Mouse (Mus musculus): ENCODE results near the gene Zswim3. TPM values are rescaled to one million over a fixed set of nuclear protein-coding genes. Genes with fewer than 3 reads are reported as not detected.

The Zswim3 gene
- 2.5 and 4.1 TPM in 2 replicates for total RNA-seq (2017)

GRCm38 (mm10) chr2:164804533-164805331, at the start of gene Zswim3, which contains the start of gene Acot8:
Gene Zswim3, plus strand, starts transcription at chr2:164805098.
Gene Acot8, minus strand, starts transcription at chr2:164804882.
- ATAC-seq (replicated peaks in 1 of 2; ENCODE audit: insufficient read depth in 1 of 2, low FRiP score in 2 of 2, low TSS enrichment in 1 of 2, low read depth in 1 of 2, poor library complexity in 2 of 2, severe bottlenecking in 2 of 2), result peak; percentile 98

GRCm38 (mm10) chr2:164757841-164758240, 47.1 kb upstream of the Zswim3 start:
- no peak for ATAC-seq (replicated peaks in 1 of 2; ENCODE audit: insufficient read depth in 1 of 2, low FRiP score in 2 of 2, low TSS enrichment in 1 of 2, low read depth in 1 of 2, poor library complexity in 2 of 2, severe bottlenecking in 2 of 2)

- no peak for ATAC-seq (replicated peaks in 1 of 2; ENCODE audit: insufficient read depth in 1 of 2, low FRiP score in 2 of 2, low TSS enrichment in 1 of 2, low read depth in 1 of 2, poor library complexity in 2 of 2, severe bottlenecking in 2 of 2)
These were observed 46.2 kb upstream of the Zswim3 start for GRCm38 (mm10) chr2:164758692-164759091.

GRCm38 (mm10) chr2:164760059-164760833, 44.7 kb upstream of the Zswim3 start:
- no peak for ATAC-seq (replicated peaks in 1 of 2; ENCODE audit: insufficient read depth in 1 of 2, low FRiP score in 2 of 2, low TSS enrichment in 1 of 2, low read depth in 1 of 2, poor library complexity in 2 of 2, severe bottlenecking in 2 of 2)

GRCm38 (mm10) chr2:164761502-164761901, 43.4 kb upstream of the Zswim3 start:
- ATAC-seq (replicated peaks in 1 of 2; ENCODE audit: insufficient read depth in 1 of 2, low FRiP score in 2 of 2, low TSS enrichment in 1 of 2, low read depth in 1 of 2, poor library complexity in 2 of 2, severe bottlenecking in 2 of 2), result peak in 1 of 2 experiments; percentile 5; a peak in 1 of 4 replicates

- no peak for ATAC-seq (replicated peaks in 1 of 2; ENCODE audit: insufficient read depth in 1 of 2, low FRiP score in 2 of 2, low TSS enrichment in 1 of 2, low read depth in 1 of 2, poor library complexity in 2 of 2, severe bottlenecking in 2 of 2)
These were observed 42.9 kb upstream of the Zswim3 start for GRCm38 (mm10) chr2:164761971-164762370.

GRCm38 (mm10) chr2:164762593-164762992, 42.3 kb upstream of the Zswim3 start:
- ATAC-seq (replicated peaks in 1 of 2; ENCODE audit: insufficient read depth in 1 of 2, low FRiP score in 2 of 2, low TSS enrichment in 1 of 2, low read depth in 1 of 2, poor library complexity in 2 of 2, severe bottlenecking in 2 of 2), result no peak

GRCm38 (mm10) chr2:164765841-164766240, 39.1 kb upstream of the Zswim3 start:
- no peak for ATAC-seq (replicated peaks in 1 of 2; ENCODE audit: insufficient read depth in 1 of 2, low FRiP score in 2 of 2, low TSS enrichment in 1 of 2, low read depth in 1 of 2, poor library complexity in 2 of 2, severe bottlenecking in 2 of 2)

GRCm38 (mm10) chr2:164767812-164768540, 36.9 kb upstream of the Zswim3 start:
- no peak for ATAC-seq (replicated peaks in 1 of 2; ENCODE audit: insufficient read depth in 1 of 2, low FRiP score in 2 of 2, low TSS enrichment in 1 of 2, low read depth in 1 of 2, poor library complexity in 2 of 2, severe bottlenecking in 2 of 2)

- peak; percentile 99 for ATAC-seq (replicated peaks in 1 of 2; ENCODE audit: insufficient read depth in 1 of 2, low FRiP score in 2 of 2, low TSS enrichment in 1 of 2, low read depth in 1 of 2, poor library complexity in 2 of 2, severe bottlenecking in 2 of 2)
These were observed 35.5 kb upstream of the Zswim3 start, which contains the start of gene Ube2c for GRCm38 (mm10) chr2:164769258-164770037. Gene Ube2c, plus strand, starts transcription at chr2:164769898.

- ATAC-seq (replicated peaks in 1 of 2; ENCODE audit: insufficient read depth in 1 of 2, low FRiP score in 2 of 2, low TSS enrichment in 1 of 2, low read depth in 1 of 2, poor library complexity in 2 of 2, severe bottlenecking in 2 of 2), result no peak
These were observed 34.6 kb upstream of the Zswim3 start for GRCm38 (mm10) chr2:164770279-164770678.

- ATAC-seq (replicated peaks in 1 of 2; ENCODE audit: insufficient read depth in 1 of 2, low FRiP score in 2 of 2, low TSS enrichment in 1 of 2, low read depth in 1 of 2, poor library complexity in 2 of 2, severe bottlenecking in 2 of 2), result no peak
These were observed 33.8 kb upstream of the Zswim3 start for GRCm38 (mm10) chr2:164771123-164771522.

- no peak for ATAC-seq (replicated peaks in 1 of 2; ENCODE audit: insufficient read depth in 1 of 2, low FRiP score in 2 of 2, low TSS enrichment in 1 of 2, low read depth in 1 of 2, poor library complexity in 2 of 2, severe bottlenecking in 2 of 2)
These were observed 31.5 kb upstream of the Zswim3 start for GRCm38 (mm10) chr2:164773229-164773988.

GRCm38 (mm10) chr2:164773989-164774364, 30.9 kb upstream of the Zswim3 start:
- no peak for ATAC-seq (replicated peaks in 1 of 2; ENCODE audit: insufficient read depth in 1 of 2, low FRiP score in 2 of 2, low TSS enrichment in 1 of 2, low read depth in 1 of 2, poor library complexity in 2 of 2, severe bottlenecking in 2 of 2)

- no peak for ATAC-seq (replicated peaks in 1 of 2; ENCODE audit: insufficient read depth in 1 of 2, low FRiP score in 2 of 2, low TSS enrichment in 1 of 2, low read depth in 1 of 2, poor library complexity in 2 of 2, severe bottlenecking in 2 of 2)
These were observed 28.8 kb upstream of the Zswim3 start for GRCm38 (mm10) chr2:164776130-164776529.

- ATAC-seq (replicated peaks in 1 of 2; ENCODE audit: insufficient read depth in 1 of 2, low FRiP score in 2 of 2, low TSS enrichment in 1 of 2, low read depth in 1 of 2, poor library complexity in 2 of 2, severe bottlenecking in 2 of 2), result no peak
These were observed 28.1 kb upstream of the Zswim3 start for GRCm38 (mm10) chr2:164776801-164777200.
